Mouse (Mus musculus) embryonic facial prominence, embryonic 13.5 days (tissue): Measurements from ENCODE around the gene Pmepa1. TPM values are rescaled to one million over a fixed set of nuclear protein-coding genes. Genes with fewer than 3 reads are reported as not detected.

ENCODE experiments used
- polyA plus RNA-seq: library from polyadenylated mRNA; unstranded; fragments of >200 nt; fragmentation: Nextera tagmentation; extraction: Ambion mirVana; gene quantifications from 2 replicates; pipeline ENCODE4 v1.2.1, GENCODE M21; 2015

The Pmepa1 gene
- polyA plus RNA-seq, 1 experiment from 2014 or later: 6.3 TPM

Other genes with a start within 250 kb of the Pmepa1 start
- 0.14 TPM in 1 of 2 replicates, not detected in the other for gene Ctcfl, start 157.0 kb downstream of the Pmepa1 start, polyA plus RNA-seq
- 0.22 TPM in 1 of 2 replicates, not detected in the other for gene Pck1, start 123.5 kb downstream of the Pmepa1 start, polyA plus RNA-seq
- 0.13 TPM in 1 of 2 replicates, not detected in the other for gene Zbp1, start 57.6 kb downstream of the Pmepa1 start, polyA plus RNA-seq
- not detected in 2 replicates for gene 1700021F07Rik, start 246.1 kb upstream of the Pmepa1 start, polyA plus RNA-seq